ENCODE assay signal across 10 mouse cellular contexts in the genomic region with DNA sequence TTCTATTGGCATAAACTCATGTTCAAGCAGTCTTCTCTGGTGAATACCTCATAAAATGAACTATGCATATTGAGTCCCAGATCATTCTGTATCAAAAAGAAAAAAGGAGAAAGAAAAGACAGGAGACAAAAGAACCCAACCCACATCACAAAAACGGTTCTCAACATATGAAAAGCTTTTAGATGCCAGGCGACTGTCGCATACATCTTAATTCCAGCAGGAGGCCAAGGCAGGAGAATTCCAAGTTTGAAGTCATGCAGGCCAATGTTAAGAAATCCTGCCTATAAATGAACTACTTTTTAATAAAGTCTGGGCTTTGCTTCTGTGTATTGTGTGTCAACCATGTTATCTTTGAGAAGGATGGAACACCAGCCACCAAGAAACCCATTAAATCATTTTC. TPM values are rescaled to one million over a fixed set of nuclear protein-coding genes. Genes with fewer than 3 reads are reported as not detected.
DNase-seq lines count a peak whose midpoint lies in the region; ATAC-seq lines count a peak whose summit lies in the region.
"Had no signal": no experiment of that assay in that cellular context is flagged by ENCODE, and none has a peak within 500 bp of the region (broad histone marks: within the 10 kb centered on the region; RNA-seq: fewer than 3 reads in every experiment).

No protein-coding gene starts in this region.

- DNase-seq in kidney, adult 18-20 months = no peak
- DNase-seq in limb, embryonic 10.5 days (ENCODE audit: low spot score) = no peak
- no peak for DNase-seq in gastrocnemius, postnatal 14 days
- DNase-seq in adrenal gland, adult 18-20 months (ENCODE audit: low spot score in 2 of 2) = no peak
- no peak for DNase-seq in heart, postnatal 36 days

- WGBS in kidney, embryonic 16.5 days = under 1% methylated on average over 3 of the region's 3 CpGs
- WGBS in limb, embryonic 10.5 days = 3% methylated on average over 3 of the region's 3 CpGs
- WGBS in neural tube, embryonic 13.5 days = 0% methylated on average over 3 of the region's 3 CpGs

- no peaks in the 10 kb centered on the region for H3K9me3 ChIP-seq in kidney, embryonic 16.5 days (ENCODE audit: low read length)
- no peaks in the 10 kb centered on the region for H3K9me3 ChIP-seq in limb, embryonic 10.5 days (replicated peaks)
- H3K9me3 ChIP-seq in neural tube, embryonic 13.5 days = no peaks in the 10 kb centered on the region

- H3K4me1 ChIP-seq in kidney, embryonic 16.5 days (ENCODE audit: insufficient read depth, low read length) = no peaks in the 10 kb centered on the region
- no peaks in the 10 kb centered on the region for H3K4me1 ChIP-seq in limb, embryonic 10.5 days
- 0 out of 2 replicates have a peak, but pooled peaks cover 7% of the 10 kb centered on the region for H3K4me1 ChIP-seq in neural tube, embryonic 13.5 days (replicated peaks)

- intact Hi-C loops in gastrocnemius, postnatal 14 days (cut with DNase I; ENCODE audit: low total_unique reads) = no loop called here
- intact Hi-C loops in heart, postnatal 36 days (cut with DNase I) = no loop called here

- no peak overlapping the region for H3K9ac ChIP-seq in kidney, embryonic 16.5 days (replicated peaks; ENCODE audit: low read length)
- no peak overlapping the region for H3K9ac ChIP-seq in neural tube, embryonic 13.5 days

- no peaks in the 10 kb centered on the region for H3K27me3 ChIP-seq in kidney, embryonic 16.5 days (ENCODE audit: insufficient read depth, low read length)
- H3K27me3 ChIP-seq in limb, embryonic 10.5 days (ENCODE audit: low read depth, poor library complexity, severe bottlenecking) = no peaks in the 10 kb centered on the region
- H3K27me3 ChIP-seq in neural tube, embryonic 13.5 days = no peaks in the 10 kb centered on the region

- no peak for ATAC-seq in kidney, embryonic 16.5 days (ENCODE audit: low FRiP score, low TSS enrichment)
- peak; percentile 14; the same call in 1 of the 2 replicates for ATAC-seq in erythroblast, adult 5-6 weeks (replicated peaks; ENCODE audit: low FRiP score, poor library complexity, severe bottlenecking)
- no peak for ATAC-seq in neural tube, embryonic 13.5 days (ENCODE audit: low read depth)

- H3K4me2 ChIP-seq in kidney, embryonic 16.5 days (replicated peaks; ENCODE audit: low read depth, low read length) = peak overlapping the region; percentile 54
- H3K4me2 ChIP-seq in neural tube, embryonic 13.5 days = peak overlapping the region; percentile 60

- peak overlapping the region; percentile 37; the same call in 1 of the 2 replicates for H3K4me3 ChIP-seq in kidney, embryonic 16.5 days (ENCODE audit: low read length)
- peak overlapping the region; percentile 32 for H3K4me3 ChIP-seq in limb, embryonic 10.5 days
- H3K4me3 ChIP-seq in neural tube, embryonic 13.5 days = peak overlapping the region; percentile 41

- no peaks in the 10 kb centered on the region for H3K36me3 ChIP-seq in kidney, embryonic 16.5 days (ENCODE audit: insufficient read depth, low read length)
- no peaks in the 10 kb centered on the region for H3K36me3 ChIP-seq in limb, embryonic 10.5 days
- no peaks in the 10 kb centered on the region for H3K36me3 ChIP-seq in neural tube, embryonic 13.5 days

- H3K27ac ChIP-seq in kidney, embryonic 16.5 days (ENCODE audit: low read length) = no peak overlapping the region
- 0 out of 2 replicates have a peak overlapping the region, but pooled peaks have one; percentile 78 for H3K27ac ChIP-seq in limb, embryonic 10.5 days
- H3K27ac ChIP-seq in neural tube, embryonic 13.5 days (replicated peaks) = no peak overlapping the region; the same call in 1 of the 2 replicates

RNA-seq across cellular contexts. Expression of a gene that starts 5.1 kb away (rescaled TPM):
- polyA plus RNA-seq in kidney, embryonic 16.5 days (2015; fragmentation: Nextera tagmentation; extraction: Ambion mirVana) = not detected in 2 replicates
- not detected in 2 replicates for total RNA-seq in erythroblast, adult 5-6 weeks (2015; ENCODE audit: low replicate concordance)
- not detected in 2 replicates for total RNA-seq in erythroblast, adult 5-6 weeks (2017; ENCODE audit: low replicate concordance)
- polyA plus RNA-seq in limb, embryonic 10.5 days (2016; fragmentation: Nextera tagmentation; extraction: Ambion mirVana) = not detected in 2 replicates
- not detected in 2 replicates for polyA plus RNA-seq in neural tube, embryonic 13.5 days (2015; fragmentation: Nextera tagmentation; extraction: Ambion mirVana)
- not detected for total RNA-seq in gastrocnemius, postnatal 14 days (2021)
- total RNA-seq in adrenal gland, adult 18-20 months (2021) = not detected
- not detected for total RNA-seq in heart, postnatal 36 days (2021)
- total RNA-seq: gastrocnemius, postnatal 36 days; left cerebral cortex, postnatal 14 days had no signal

RNA-seq across cellular contexts. Expression of a gene that starts 22.1 kb away (rescaled TPM):
- polyA plus RNA-seq in kidney, embryonic 16.5 days (2015; fragmentation: Nextera tagmentation; extraction: Ambion mirVana) = 7.0 and 8.2 TPM in 2 replicates
- total RNA-seq in erythroblast, adult 5-6 weeks (2015; ENCODE audit: low replicate concordance) = 6.9 and 16.9 TPM in 2 replicates
- 3.6 and 3.8 TPM in 2 replicates for total RNA-seq in erythroblast, adult 5-6 weeks (2017; ENCODE audit: low replicate concordance)
- polyA plus RNA-seq in limb, embryonic 10.5 days (2016; fragmentation: Nextera tagmentation; extraction: Ambion mirVana) = 1.1 and 1.8 TPM in 2 replicates
- polyA plus RNA-seq in neural tube, embryonic 13.5 days (2015; fragmentation: Nextera tagmentation; extraction: Ambion mirVana) = 3.5 and 4.9 TPM in 2 replicates
- total RNA-seq in gastrocnemius, postnatal 14 days (2021) = 1 to 10 TPM; 2.3 to 3.1 TPM
- total RNA-seq in adrenal gland, adult 18-20 months (2021) = 10 to 100 TPM; 13.9 to 26.8 TPM
- total RNA-seq in heart, postnatal 36 days (2021) = 1 to 10 TPM; 3.6 to 4.7 TPM

RNA-seq across cellular contexts. Expression of a gene that starts 22.9 kb away (rescaled TPM):
- 41.7 and 43.1 TPM in 2 replicates for polyA plus RNA-seq in kidney, embryonic 16.5 days (2015; fragmentation: Nextera tagmentation; extraction: Ambion mirVana)
- 6.7 and 18.6 TPM in 2 replicates for total RNA-seq in erythroblast, adult 5-6 weeks (2015; ENCODE audit: low replicate concordance)
- total RNA-seq in erythroblast, adult 5-6 weeks (2017; ENCODE audit: low replicate concordance) = 4.6 and 6.2 TPM in 2 replicates
- polyA plus RNA-seq in limb, embryonic 10.5 days (2016; fragmentation: Nextera tagmentation; extraction: Ambion mirVana) = 18.7 and 22.3 TPM in 2 replicates
- 16.0 and 16.4 TPM in 2 replicates for polyA plus RNA-seq in neural tube, embryonic 13.5 days (2015; fragmentation: Nextera tagmentation; extraction: Ambion mirVana)
- total RNA-seq in gastrocnemius, postnatal 14 days (2021) = 10 to 100 TPM; 18.0 to 19.8 TPM
- total RNA-seq in adrenal gland, adult 18-20 months (2021) = 10 to 100 TPM; 29.3 to 31.3 TPM
- total RNA-seq in heart, postnatal 36 days (2021) = 10 to 100 TPM; 41.6 to 47.3 TPM

RNA-seq across cellular contexts. Expression of a gene that starts 52.2 kb away (rescaled TPM):
- 84.7 and 90.0 TPM in 2 replicates for polyA plus RNA-seq in kidney, embryonic 16.5 days (2015; fragmentation: Nextera tagmentation; extraction: Ambion mirVana)
- total RNA-seq in erythroblast, adult 5-6 weeks (2015; ENCODE audit: low replicate concordance) = 128 and 158 TPM in 2 replicates
- total RNA-seq in erythroblast, adult 5-6 weeks (2017; ENCODE audit: low replicate concordance) = 218 and 300 TPM in 2 replicates
- polyA plus RNA-seq in limb, embryonic 10.5 days (2016; fragmentation: Nextera tagmentation; extraction: Ambion mirVana) = 51.7 and 73.2 TPM in 2 replicates
- polyA plus RNA-seq in neural tube, embryonic 13.5 days (2015; fragmentation: Nextera tagmentation; extraction: Ambion mirVana) = 99.4 and 107 TPM in 2 replicates
- 10 to 100 TPM; 66.3 to 69.0 TPM for total RNA-seq in gastrocnemius, postnatal 14 days (2021)
- total RNA-seq in adrenal gland, adult 18-20 months (2021) = 100 to 1,000 TPM; 128 to 165 TPM
- 10 to 100 TPM; 94.3 to 99.5 TPM for total RNA-seq in heart, postnatal 36 days (2021)

RNA-seq across cellular contexts. Expression of a gene that starts 52.4 kb away (rescaled TPM):
- 12.5 and 14.9 TPM in 2 replicates for polyA plus RNA-seq in kidney, embryonic 16.5 days (2015; fragmentation: Nextera tagmentation; extraction: Ambion mirVana)
- total RNA-seq in erythroblast, adult 5-6 weeks (2015; ENCODE audit: low replicate concordance) = 20.7 and 26.3 TPM in 2 replicates
- total RNA-seq in erythroblast, adult 5-6 weeks (2017; ENCODE audit: low replicate concordance) = 48.9 and 52.9 TPM in 2 replicates
- 22.2 and 22.6 TPM in 2 replicates for polyA plus RNA-seq in limb, embryonic 10.5 days (2016; fragmentation: Nextera tagmentation; extraction: Ambion mirVana)
- polyA plus RNA-seq in neural tube, embryonic 13.5 days (2015; fragmentation: Nextera tagmentation; extraction: Ambion mirVana) = 3.0 and 3.2 TPM in 2 replicates
- under 1 TPM; 0.89 to 0.92 TPM for total RNA-seq in gastrocnemius, postnatal 14 days (2021)
- under 1 TPM; 0.80 to 0.96 TPM for total RNA-seq in adrenal gland, adult 18-20 months (2021)
- total RNA-seq in heart, postnatal 36 days (2021) = under 1 TPM; 0.31 to 0.51 TPM
